In genomic region chr7:19325262-19326199, GRCm38 (mm10) we compare ENCODE assay signal across 10 mouse cellular contexts. TPM values are rescaled to one million over a fixed set of nuclear protein-coding genes. Genes with fewer than 3 reads are reported as not detected.
DNase-seq lines count a peak whose midpoint lies in the region; ATAC-seq lines count a peak whose summit lies in the region.
"Had no signal": no experiment of that assay in that cellular context is flagged by ENCODE, and none has a peak within 500 bp of the region (broad histone marks: within the 10 kb centered on the region; RNA-seq: fewer than 3 reads in every experiment).

No protein-coding gene starts in this region.

- no peak for DNase-seq in heart, embryonic 10.5 days (ENCODE audit: low spot score)
- DNase-seq in heart, postnatal 25 days (ENCODE audit: low spot score), result no peak
- no peak for DNase-seq in midbrain, embryonic 10.5 days (ENCODE audit: low spot score)
- no peak for DNase-seq in embryo, embryonic 9.5 days (ENCODE audit: extremely low spot score)
- no peak for DNase-seq in layer of hippocampus, adult 9-11 months
- DNase-seq: thymus, adult 18-20 months had no signal

- H3K27me3 ChIP-seq in heart, embryonic 10.5 days (ENCODE audit: insufficient read depth, poor library complexity, severe bottlenecking), result no peaks in the 10 kb centered on the region
- H3K27me3 ChIP-seq in midbrain, embryonic 10.5 days (ENCODE audit: low read depth, poor library complexity, severe bottlenecking), result peaks cover 7% of the 10 kb centered on the region; the same call in 1 of the 2 replicates
- H3K27me3 ChIP-seq in midbrain, embryonic 13.5 days, result peaks cover 10% of the 10 kb centered on the region; the same call in 1 of the 2 replicates

- no peak for ATAC-seq in midbrain, embryonic 13.5 days
- ATAC-seq in inflammation-experienced regulatory T-cells, adult 6 months, result peak; percentile 60
- ATAC-seq in neutrophil, adult 5-6 weeks (ENCODE audit: extremely low read depth, insufficient number of reproducible peaks, low FRiP score, poor library complexity, severe bottlenecking), result peak; percentile 40

- no peaks in the 10 kb centered on the region for H3K9me3 ChIP-seq in heart, embryonic 10.5 days
- no peaks in the 10 kb centered on the region for H3K9me3 ChIP-seq in midbrain, embryonic 10.5 days (replicated peaks)
- H3K9me3 ChIP-seq in midbrain, embryonic 13.5 days, result no peaks in the 10 kb centered on the region

- peak overlapping the region; percentile 86 for H3K27ac ChIP-seq in heart, embryonic 10.5 days
- H3K27ac ChIP-seq in midbrain, embryonic 10.5 days (replicated peaks), result peak overlapping the region; percentile 81
- H3K27ac ChIP-seq in midbrain, embryonic 13.5 days, result no peak overlapping the region

- H3K9ac ChIP-seq in midbrain, embryonic 13.5 days (replicated peaks), result no peak overlapping the region; the same call in 1 of the 2 replicates

- peaks cover 59% of the 10 kb centered on the region for H3K4me1 ChIP-seq in heart, embryonic 10.5 days
- H3K4me1 ChIP-seq in midbrain, embryonic 10.5 days, result peaks cover 38% of the 10 kb centered on the region
- peaks cover 27% of the 10 kb centered on the region for H3K4me1 ChIP-seq in midbrain, embryonic 13.5 days (replicated peaks)

- H3K36me3 ChIP-seq in heart, embryonic 10.5 days, result no peaks in the 10 kb centered on the region
- no peaks in the 10 kb centered on the region for H3K36me3 ChIP-seq in midbrain, embryonic 10.5 days
- no peaks in the 10 kb centered on the region for H3K36me3 ChIP-seq in midbrain, embryonic 13.5 days

- H3K4me2 ChIP-seq in midbrain, embryonic 13.5 days (replicated peaks), result no peak overlapping the region; the same call in 1 of the 2 replicates

- intact Hi-C loops in heart, postnatal 25 days (cut with DNase I), result no loop called here

- WGBS in heart, embryonic 10.5 days, result 61% methylated on average over 21 of the region's 21 CpGs
- 73% methylated on average over 21 of the region's 21 CpGs for WGBS in midbrain, embryonic 10.5 days
- WGBS in midbrain, embryonic 13.5 days, result 73% methylated on average over 21 of the region's 21 CpGs

- H3K4me3 ChIP-seq in heart, embryonic 10.5 days, result peak overlapping the region; percentile 57
- H3K4me3 ChIP-seq in midbrain, embryonic 10.5 days, result peak overlapping the region; percentile 58; the same call in 1 of the 2 replicates
- no peak overlapping the region for H3K4me3 ChIP-seq in midbrain, embryonic 13.5 days (replicated peaks)

RNA-seq across cellular contexts. Expression of gene Fosb, which starts 15.7 kb away (rescaled TPM):
- 0.24 and 0.27 TPM in 2 replicates for polyA plus RNA-seq in heart, embryonic 10.5 days (2016; fragmentation: Nextera tagmentation; extraction: Ambion mirVana)
- under 1 TPM; 0.59 to 0.81 TPM for total RNA-seq in heart, postnatal 25 days (2021)
- polyA plus RNA-seq in midbrain, embryonic 10.5 days (2016; fragmentation: Nextera tagmentation; extraction: Ambion mirVana), result 0.02 TPM in 1 of 2 replicates, not detected in the other
- not detected in 2 replicates for polyA plus RNA-seq in midbrain, embryonic 13.5 days (2015; fragmentation: Nextera tagmentation; extraction: Ambion mirVana)
- polyA plus RNA-seq in inflammation-experienced regulatory T-cells, adult 6 months (2017; shearing (Covaris generic)), result 1 to 10 TPM in 2 of 3 experiments, under 1 TPM in 1; 0.98 to 8.0 (median 2.0) TPM
- total RNA-seq in neutrophil, adult 5-6 weeks (2017), result 60.5 and 64.4 TPM in 2 replicates
- polyA plus RNA-seq: neural tube, embryonic 11.5 days had no signal

RNA-seq across cellular contexts. Expression of gene Ercc1, which starts 19.0 kb away (rescaled TPM):
- polyA plus RNA-seq in heart, embryonic 10.5 days (2016; fragmentation: Nextera tagmentation; extraction: Ambion mirVana), result 74.0 and 84.2 TPM in 2 replicates
- total RNA-seq in heart, postnatal 25 days (2021), result 10 to 100 TPM; 40.7 to 45.1 TPM
- polyA plus RNA-seq in midbrain, embryonic 10.5 days (2016; fragmentation: Nextera tagmentation; extraction: Ambion mirVana), result 117 and 118 TPM in 2 replicates
- polyA plus RNA-seq in midbrain, embryonic 13.5 days (2015; fragmentation: Nextera tagmentation; extraction: Ambion mirVana), result 84.1 and 91.9 TPM in 2 replicates
- polyA plus RNA-seq in inflammation-experienced regulatory T-cells, adult 6 months (2017; shearing (Covaris generic)), result 10 to 100 TPM; 51.1 to 68.7 (median 55.2) TPM
- total RNA-seq in neutrophil, adult 5-6 weeks (2017), result 19.6 and 28.2 TPM in 2 replicates

RNA-seq across cellular contexts. Expression of gene Cd3eap, which starts 33.8 kb away (rescaled TPM):
- polyA plus RNA-seq in heart, embryonic 10.5 days (2016; fragmentation: Nextera tagmentation; extraction: Ambion mirVana), result 23.2 and 27.8 TPM in 2 replicates
- total RNA-seq in heart, postnatal 25 days (2021), result 1 to 10 TPM; 9.1 to 9.7 TPM
- polyA plus RNA-seq in midbrain, embryonic 10.5 days (2016; fragmentation: Nextera tagmentation; extraction: Ambion mirVana), result 23.2 and 24.7 TPM in 2 replicates
- polyA plus RNA-seq in midbrain, embryonic 13.5 days (2015; fragmentation: Nextera tagmentation; extraction: Ambion mirVana), result 19.6 and 20.4 TPM in 2 replicates
- polyA plus RNA-seq in inflammation-experienced regulatory T-cells, adult 6 months (2017; shearing (Covaris generic)), result 10 to 100 TPM in 2 of 3 experiments, 1 to 10 TPM in 1; 8.9 to 22.4 (median 17.6) TPM
- total RNA-seq in neutrophil, adult 5-6 weeks (2017), result 7.1 and 7.3 TPM in 2 replicates

RNA-seq across cellular contexts. Expression of gene Ppp1r13l, which starts 34.0 kb away (rescaled TPM):
- polyA plus RNA-seq in heart, embryonic 10.5 days (2016; fragmentation: Nextera tagmentation; extraction: Ambion mirVana), result 12.0 and 16.2 TPM in 2 replicates
- total RNA-seq in heart, postnatal 25 days (2021), result 10 to 100 TPM; 36.5 to 40.5 TPM
- polyA plus RNA-seq in midbrain, embryonic 10.5 days (2016; fragmentation: Nextera tagmentation; extraction: Ambion mirVana), result 4.9 and 6.0 TPM in 2 replicates
- polyA plus RNA-seq in midbrain, embryonic 13.5 days (2015; fragmentation: Nextera tagmentation; extraction: Ambion mirVana), result 1.2 and 2.3 TPM in 2 replicates
- polyA plus RNA-seq in inflammation-experienced regulatory T-cells, adult 6 months (2017; shearing (Covaris generic)), result not detected
- total RNA-seq in neutrophil, adult 5-6 weeks (2017), result 0.12 and 0.37 TPM in 2 replicates

RNA-seq across cellular contexts. Expression of gene Rtn2, which starts 43.1 kb away (rescaled TPM):
- polyA plus RNA-seq in heart, embryonic 10.5 days (2016; fragmentation: Nextera tagmentation; extraction: Ambion mirVana), result 22.4 and 26.0 TPM in 2 replicates
- 100 to 1,000 TPM; 124 to 136 TPM for total RNA-seq in heart, postnatal 25 days (2021)
- 41.9 and 48.6 TPM in 2 replicates for polyA plus RNA-seq in midbrain, embryonic 10.5 days (2016; fragmentation: Nextera tagmentation; extraction: Ambion mirVana)
- polyA plus RNA-seq in midbrain, embryonic 13.5 days (2015; fragmentation: Nextera tagmentation; extraction: Ambion mirVana), result 97.4 and 102 TPM in 2 replicates
- polyA plus RNA-seq in inflammation-experienced regulatory T-cells, adult 6 months (2017; shearing (Covaris generic)), result not detected
- not detected in 2 replicates for total RNA-seq in neutrophil, adult 5-6 weeks (2017)
